Mouse (Mus musculus): ENCODE results near the gene Nolc1.

GRCm38 (mm10) chr19:46035971-46036370 lies 39.7 kb upstream of the Nolc1 start:
- TF ChIP-seq MAX (IDR thresholded peaks at IDR 0.05) = no peak
- no peak for TF ChIP-seq CTCF (IDR thresholded peaks at IDR 0.05; ENCODE audit: control insufficient read depth, insufficient read depth, insufficient read length)
- no peak for TF ChIP-seq CEBPB (IDR thresholded peaks at IDR 0.05; ENCODE audit: low read depth)
- TF ChIP-seq USF1 (IDR thresholded peaks at IDR 0.05; ENCODE audit: low read depth) = no peak
- no peak for TF ChIP-seq MYOD1 (IDR thresholded peaks at IDR 0.05; ENCODE audit: control insufficient read depth, insufficient read length, low read depth)
- TF ChIP-seq MYOG (IDR thresholded peaks at IDR 0.05; ENCODE audit: control insufficient read depth, extremely low read depth, insufficient read length) = no peak
